19 mouse cellular contexts compared by ENCODE assay signal in genomic region chr3:128127836-128128235, GRCm38 (mm10).
"Had no signal": no experiment of that assay in that cellular context is flagged by ENCODE, and none has a peak within 500 bp of the region (broad histone marks: within the 10 kb centered on the region; RNA-seq: fewer than 3 reads in every experiment).

No protein-coding gene starts in this region.

- H3K9me3 ChIP-seq: intestine, embryonic 15.5 days; liver, embryonic 15.5 days; megakaryocyte, embryonic 14.5 days; midbrain, embryonic 10.5 days; midbrain, embryonic 13.5 days; stomach, embryonic 15.5 days had no signal

- H3K27ac ChIP-seq: intestine, embryonic 15.5 days; left cerebral cortex, adult 2 months; liver, embryonic 15.5 days; macrophage; midbrain, embryonic 10.5 days; midbrain, embryonic 13.5 days; stomach, embryonic 15.5 days had no signal

- DNase-seq: kidney, adult 11 months; kidney, adult 8-10 months; kidney, postnatal 25 days; layer of hippocampus, postnatal 36 days; lung, embryonic 14.5 days; right cerebral cortex, adult 18-20 months; right cerebral cortex, postnatal 25 days; spleen, adult 18-20 months; thymus, postnatal 36 days had no signal

- H3K36me3 ChIP-seq: intestine, embryonic 15.5 days; liver, embryonic 15.5 days; midbrain, embryonic 10.5 days; midbrain, embryonic 13.5 days; stomach, embryonic 15.5 days had no signal

- H3K4me2 ChIP-seq: intestine, embryonic 15.5 days; liver, embryonic 15.5 days; lung, embryonic 14.5 days; midbrain, embryonic 13.5 days; stomach, embryonic 15.5 days had no signal

- H3K9ac ChIP-seq: intestine, embryonic 15.5 days; liver, embryonic 15.5 days; lung, embryonic 14.5 days; midbrain, embryonic 13.5 days; stomach, embryonic 15.5 days had no signal

- H3K4me3 ChIP-seq: intestine, embryonic 15.5 days; left cerebral cortex, adult 2 months; liver, embryonic 15.5 days; megakaryocyte, embryonic 14.5 days; midbrain, embryonic 10.5 days; midbrain, embryonic 13.5 days; stomach, embryonic 15.5 days had no signal

- H3K27me3 ChIP-seq: intestine, embryonic 15.5 days; liver, embryonic 15.5 days; megakaryocyte, embryonic 14.5 days; midbrain, embryonic 13.5 days; stomach, embryonic 15.5 days had no signal

- ATAC-seq: intestine, embryonic 15.5 days; lung, postnatal 0 days; midbrain, embryonic 13.5 days; midbrain, embryonic 16.5 days had no signal

- H3K4me1 ChIP-seq: intestine, embryonic 15.5 days; liver, embryonic 15.5 days; megakaryocyte, embryonic 14.5 days; midbrain, embryonic 13.5 days; stomach, embryonic 15.5 days had no signal
